Mouse (Mus musculus) forebrain, embryonic 13.5 days (tissue): ENCODE data around the gene Cryzl1. TPM values are rescaled to one million over a fixed set of nuclear protein-coding genes. Genes with fewer than 3 reads are reported as not detected.
A peak's percentile ranks its signal among the peaks of the same experiment; 100 is the strongest.
"Not testable (repeated sequence)": the region's sequence is repeated elsewhere in the genome, so short reads cannot be mapped to it uniquely, and the experiment has no call there.

Source experiments
- ATAC-seq: fragments of 200-750 bp; cut with Nextera tagmentation; 2 replicates; pipeline ENCODE4 v1.8.0; 2017
- H3K27ac ChIP-seq: fragments of 300-500 bp; sonication (generic); 2 replicates; pipeline ENCODE4 v1.5.1; 2015; ENCODE audit warnings: inconsistent platforms, mild to moderate bottlenecking, moderate library complexity
- H3K27me3 ChIP-seq: fragments of 300-500 bp; sonication (generic); 2 replicates; pipeline ENCODE4 v1.6.1; 2015; ENCODE audit warnings: mild to moderate bottlenecking, inconsistent platforms
- H3K36me3 ChIP-seq: fragments of 300-500 bp; sonication (generic); 2 replicates; pipeline ENCODE4 v1.6.1; 2015; ENCODE audit warnings: mild to moderate bottlenecking, inconsistent platforms; ENCODE audit not compliant: poor library complexity, severe bottlenecking
- H3K4me1 ChIP-seq: fragments of 300-500 bp; sonication (generic); 2 replicates; pipeline ENCODE4 v1.6.1; 2015; ENCODE audit warnings: inconsistent platforms
- H3K4me2 ChIP-seq: fragments of 300-500 bp; sonication (generic); 2 replicates; pipeline ENCODE4 v1.6.1; 2015; ENCODE audit warnings: inconsistent platforms, mild to moderate bottlenecking, moderate library complexity
- H3K4me3 ChIP-seq: fragments of 300-500 bp; sonication (generic); 2 replicates; pipeline ENCODE4 v1.5.1; 2015; ENCODE audit warnings: mild to moderate bottlenecking, inconsistent platforms
- H3K9ac ChIP-seq: fragments of 300-500 bp; sonication (generic); 2 replicates; pipeline ENCODE4 v1.6.1; 2015; ENCODE audit warnings: mild to moderate bottlenecking, inconsistent platforms
- H3K9me3 ChIP-seq: fragments of 300-500 bp; sonication (generic); replicated peaks from 2 replicates; pipeline ENCODE4 v1.6.1; 2016; ENCODE audit warnings: inconsistent platforms
- WGBS: fragments of 180-500 bp; shearing (Covaris S2); methylation state at CpG from one replicate; pipeline ENCODE4 v1.1.7; 2015; 5-methylcytosine and 5-hydroxymethylcytosine counted together
- polyA plus RNA-seq: library from polyadenylated mRNA; unstranded; fragments of >200 nt; fragmentation: Nextera tagmentation; extraction: Ambion mirVana; gene quantifications from 2 replicates; pipeline ENCODE4 v1.2.1, GENCODE M21; 2015

The Cryzl1 gene
- polyA plus RNA-seq, 1 experiment from 2014 or later, result 98.0 TPM

DNA sequence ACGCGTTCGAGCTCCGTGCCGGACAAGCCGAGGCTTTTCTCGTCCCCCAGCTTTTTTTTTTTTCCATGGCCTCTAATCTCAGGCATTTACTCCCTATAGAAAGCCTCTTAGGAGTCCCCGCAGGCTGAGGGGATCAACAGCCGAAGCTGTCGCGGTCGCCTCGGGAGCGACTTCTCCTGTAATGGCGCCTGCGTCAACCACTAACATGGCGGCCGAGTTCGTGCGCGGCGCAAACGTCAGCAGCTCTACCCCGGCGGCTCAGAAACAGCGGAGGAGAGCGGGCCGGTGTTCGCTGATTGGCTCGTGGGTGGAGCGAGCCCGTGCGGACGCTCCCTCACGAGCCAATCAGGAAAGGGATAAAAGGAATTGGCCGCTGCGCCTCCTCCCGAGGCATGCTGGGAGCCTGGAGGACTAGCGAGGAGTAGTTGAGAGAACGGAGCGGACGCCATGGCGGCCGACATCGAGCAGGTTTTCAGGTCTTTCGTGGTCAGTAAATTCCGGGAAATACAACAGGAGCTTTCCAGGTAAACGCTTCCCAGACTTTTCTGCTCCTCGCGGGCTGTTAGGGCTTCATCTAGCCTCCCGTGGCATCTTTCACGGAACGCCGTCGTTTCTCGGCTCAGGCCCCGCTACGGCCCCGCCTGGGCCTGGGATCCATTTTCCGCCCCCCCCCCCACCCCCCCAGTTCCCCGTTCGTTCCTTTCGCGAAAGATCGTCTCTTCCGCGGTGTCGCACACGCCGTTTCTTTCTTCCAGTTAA lies 81.1 kb downstream of the Cryzl1 start, which contains the start of gene Son:
TSS of gene Son (plus strand) at position 46 of the 759 bp plus-strand sequence.
- Histone ChIP-seq H3K27me3 (no peaks in the 10 kb centered on the region), H3K4me1 (peaks cover 36% of the 10 kb centered on the region), H3K9me3 (no peaks in the 10 kb centered on the region), H3K9ac (peak within 1 kb of the TSS; percentile 89), H3K27ac (peak within 1 kb of the TSS; percentile 98), H3K36me3 (peaks cover 23% of the 10 kb centered on the region), H3K4me3 (peak within 1 kb of the TSS; percentile 80), H3K4me2 (peak within 1 kb of the TSS; percentile 95)
- WGBS, result under 1% methylated on average over 68 of the region's 70 CpGs
- ATAC-seq, result peak; percentile 98

DNA sequence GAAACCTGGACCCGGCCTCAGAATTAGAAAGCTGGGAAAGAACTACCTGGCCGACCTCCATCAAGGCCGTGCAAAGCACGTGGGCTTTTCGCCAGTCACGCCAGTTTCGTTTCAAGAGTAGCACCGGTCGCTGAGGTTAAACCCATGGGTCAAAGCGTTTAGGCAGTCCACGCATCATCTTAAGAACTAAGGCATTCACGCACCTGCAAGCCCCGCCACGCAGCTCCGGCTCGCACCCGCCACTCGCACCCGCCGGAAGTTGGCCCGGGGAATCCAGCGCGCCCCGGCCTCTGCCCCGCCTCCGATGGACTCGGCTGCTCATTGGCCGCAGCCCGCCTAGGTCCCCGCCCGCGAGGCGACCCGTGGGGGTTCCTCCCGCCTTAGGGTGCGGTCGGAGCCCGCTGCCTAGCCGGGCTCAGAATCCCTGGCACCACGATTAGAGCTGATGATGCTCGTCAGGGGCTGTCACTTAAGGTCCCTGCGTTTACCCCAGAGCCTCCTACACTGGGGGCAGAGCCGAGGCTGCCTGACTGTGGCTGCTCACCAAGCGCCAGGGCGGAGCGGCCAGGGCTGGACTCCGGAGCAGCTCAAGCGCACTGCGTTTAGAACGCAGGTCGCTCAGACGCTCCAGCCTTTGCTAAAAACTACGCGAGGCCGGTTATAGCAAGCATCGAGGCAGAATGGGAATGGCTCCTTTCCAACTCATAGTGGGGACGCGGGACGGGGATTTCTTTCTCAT lies 81.9 kb downstream of the Cryzl1 start, which contains the start of gene Gart:
TSS of gene Gart (minus strand) at position 272 of the 739 bp plus-strand sequence.
- Histone ChIP-seq H3K36me3 (peaks cover 23% of the 10 kb centered on the region), H3K4me3 (peak within 1 kb of the TSS; percentile 80), H3K27ac (peak within 1 kb of the TSS; percentile 98), H3K9me3 (no peaks in the 10 kb centered on the region), H3K9ac (peak within 1 kb of the TSS; percentile 89), H3K27me3 (no peaks in the 10 kb centered on the region), H3K4me1 (peaks cover 29% of the 10 kb centered on the region), H3K4me2 (peak within 1 kb of the TSS; percentile 95)
- WGBS, result under 1% methylated on average over 58 of the region's 59 CpGs
- ATAC-seq, result peak; percentile 86

DNA sequence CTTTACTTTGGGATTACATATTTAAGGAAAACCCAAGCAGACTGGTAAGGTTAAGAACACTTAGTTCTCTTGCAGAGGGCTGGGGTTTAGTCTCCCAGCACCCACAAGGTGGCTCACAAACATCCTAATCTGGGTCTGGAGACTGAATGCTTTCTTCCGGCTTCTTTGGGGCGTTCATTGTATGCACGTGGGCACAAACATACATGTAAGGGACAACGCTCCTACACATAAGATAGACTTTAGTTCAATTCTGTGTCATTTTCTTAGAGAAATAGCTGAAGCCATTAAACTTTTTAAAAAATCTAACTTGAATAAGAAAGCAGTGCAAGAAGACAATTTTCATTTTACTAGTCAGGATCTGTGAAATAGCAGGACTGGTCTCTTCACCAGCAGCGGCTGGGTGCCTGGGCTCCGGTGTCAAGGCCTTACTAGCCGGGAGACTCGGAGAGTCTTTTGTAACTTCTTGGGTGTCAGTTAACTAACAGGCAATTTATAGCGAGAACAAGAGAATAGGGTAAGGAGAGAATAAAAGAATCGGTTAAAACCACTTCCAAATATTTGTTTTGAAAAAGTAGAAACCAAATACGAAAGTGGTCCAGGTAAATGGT lies 82.7 kb downstream of the Cryzl1 start:
- peak overlapping the region; percentile 95 for H3K4me2 ChIP-seq
- no peaks in the 10 kb centered on the region for H3K9me3 ChIP-seq
- H3K27ac ChIP-seq, result peak overlapping the region; percentile 98; the same call in 1 of the 2 replicates
- ATAC-seq, result no peak
- peaks cover 27% of the 10 kb centered on the region for H3K4me1 ChIP-seq
- WGBS, result under 1% methylated on average over 11 of the region's 11 CpGs
- H3K27me3 ChIP-seq, result no peaks in the 10 kb centered on the region
- H3K9ac ChIP-seq, result peak overlapping the region; percentile 89
- peaks cover 26% of the 10 kb centered on the region for H3K36me3 ChIP-seq
- H3K4me3 ChIP-seq, result peak overlapping the region; percentile 80

DNA sequence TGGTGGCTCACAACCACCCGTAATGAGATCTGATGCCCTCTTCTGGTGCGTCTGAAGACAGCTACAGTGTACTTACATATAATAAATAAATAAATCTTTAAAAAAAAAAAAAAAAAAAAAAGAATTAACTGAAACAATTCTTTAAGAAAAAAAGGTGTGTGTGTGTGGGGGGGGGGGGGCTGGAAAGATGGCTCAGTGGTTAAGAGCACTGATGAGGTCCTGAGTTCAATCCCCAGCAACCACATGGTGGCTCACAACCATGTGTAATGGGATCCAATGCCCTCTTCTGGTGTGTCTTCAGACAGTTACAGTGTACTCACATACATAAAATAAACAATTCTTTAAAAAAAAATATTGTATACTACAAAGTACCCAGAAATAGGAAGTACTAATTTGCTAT lies 83.4 kb downstream of the Cryzl1 start:
- Histone ChIP-seq H3K4me1 (peaks cover 23% of the 10 kb centered on the region), H3K36me3 (peaks cover 29% of the 10 kb centered on the region)
- not testable (repeated sequence) for ATAC-seq, H3K4me2 ChIP-seq, H3K9me3 ChIP-seq, H3K4me3 ChIP-seq, H3K27ac ChIP-seq, H3K9ac ChIP-seq, H3K27me3 ChIP-seq
- WGBS, result 56% methylated on average over 1 of the region's 2 CpGs

DNA sequence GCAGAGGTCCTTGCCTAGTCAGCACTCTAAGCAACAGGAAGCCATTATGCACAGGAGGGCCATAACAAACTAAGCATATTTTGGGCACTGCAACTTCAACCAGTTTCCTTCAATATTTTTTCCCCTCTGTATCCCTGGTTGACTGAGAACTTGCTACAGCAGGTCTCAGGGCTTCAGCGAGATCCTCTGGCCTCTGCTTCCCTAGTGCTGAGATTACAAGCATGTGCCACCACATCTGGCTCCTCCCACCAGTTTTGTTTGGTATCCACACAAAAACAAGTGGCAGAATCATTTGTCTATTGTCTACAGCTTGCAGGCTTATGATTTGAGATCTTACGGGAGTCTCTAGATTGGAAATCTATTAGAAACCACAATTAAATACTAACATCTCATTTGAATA lies 83.9 kb downstream of the Cryzl1 start:
- WGBS, result 79% methylated on average over 2 of the region's 2 CpGs
- H3K4me2 ChIP-seq, result no peak overlapping the region

DNA sequence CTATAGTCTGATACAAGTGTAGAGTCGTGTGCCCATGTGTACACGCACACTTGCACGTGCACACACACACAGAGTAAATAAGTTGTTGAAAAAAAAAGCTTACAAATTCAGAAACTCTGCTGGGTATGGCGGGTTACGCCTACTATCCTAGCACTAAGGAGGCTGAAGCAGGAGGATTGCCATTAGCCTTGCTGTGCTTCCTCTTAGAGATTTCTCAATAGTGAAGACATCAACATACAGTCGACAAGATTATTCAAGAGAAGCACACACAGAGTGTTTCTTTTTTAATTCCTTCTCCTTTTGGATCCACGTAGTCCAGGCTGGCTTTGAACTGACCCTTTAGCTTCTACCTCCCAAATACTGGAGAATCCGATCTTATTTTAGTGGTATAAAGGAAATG lies 88.6 kb downstream of the Cryzl1 start:
- no peak for ATAC-seq
- Histone ChIP-seq H3K9ac (no peak overlapping the region), H3K9me3 (no peaks in the 10 kb centered on the region), H3K27ac (no peak overlapping the region), H3K4me1 (0 out of 2 replicates have a peak, but pooled peaks cover 5% of the 10 kb centered on the region), H3K4me3 (no peak overlapping the region), H3K27me3 (no peaks in the 10 kb centered on the region), H3K4me2 (no peak overlapping the region), H3K36me3 (peaks cover 81% of the 10 kb centered on the region)
- 95% methylated on average over 8 of the region's 8 CpGs for WGBS

More for the DNA sequence above, 83.9 kb downstream of the Cryzl1 start:
- H3K36me3 ChIP-seq, result peaks cover 34% of the 10 kb centered on the region
- peaks cover 19% of the 10 kb centered on the region for H3K4me1 ChIP-seq
- no peak for ATAC-seq
- H3K27ac ChIP-seq, result no peak overlapping the region
- H3K9me3 ChIP-seq, result no peaks in the 10 kb centered on the region
- no peaks in the 10 kb centered on the region for H3K27me3 ChIP-seq
- H3K9ac ChIP-seq, result no peak overlapping the region
- H3K4me3 ChIP-seq, result no peak overlapping the region

DNA sequence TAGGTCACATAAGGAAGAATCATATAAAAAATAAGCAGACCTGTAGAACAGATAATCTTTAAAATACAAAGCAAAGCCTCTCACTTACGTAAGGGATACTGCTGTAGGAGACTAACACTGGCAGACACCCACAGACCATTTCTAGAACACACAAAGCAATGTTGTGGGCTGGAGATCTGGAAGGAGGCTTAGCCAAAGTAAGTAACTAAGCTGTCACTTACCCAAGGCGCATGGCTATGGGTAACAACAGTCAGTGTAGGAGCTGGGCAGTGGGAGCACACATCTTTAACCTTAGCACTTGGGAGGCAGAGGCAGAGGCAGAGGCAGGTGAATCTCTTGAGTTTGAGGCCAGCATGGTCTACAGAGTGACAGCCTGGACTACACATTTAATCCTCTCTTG lies 89.1 kb downstream of the Cryzl1 start:
- no peak overlapping the region for H3K4me2 ChIP-seq

More for the DNA sequence above, 89.1 kb downstream of the Cryzl1 start:
- Histone ChIP-seq H3K36me3 (peaks cover 85% of the 10 kb centered on the region), H3K27ac (no peak overlapping the region), H3K4me1 (0 out of 2 replicates have a peak, but pooled peaks cover under 1% of the 10 kb centered on the region), H3K4me3 (no peak overlapping the region), H3K9me3 (no peaks in the 10 kb centered on the region), H3K27me3 (no peaks in the 10 kb centered on the region), H3K9ac (no peak overlapping the region)
- WGBS, result 94% methylated on average over 2 of the region's 2 CpGs
- ATAC-seq, result no peak

Other genes with a start within 250 kb of the Cryzl1 start
- gene Ifnar1, start 243.7 kb downstream of the Cryzl1 start, polyA plus RNA-seq, result 45.9 and 47.4 TPM in 2 replicates
- 44.9 and 63.0 TPM in 2 replicates for gene Ifngr2, start 181.9 kb downstream of the Cryzl1 start, polyA plus RNA-seq
- 49.9 and 55.6 TPM in 2 replicates for gene Tmem50b, start 131.2 kb downstream of the Cryzl1 start, polyA plus RNA-seq
- 7.4 and 7.9 TPM in 2 replicates for gene Dnajc28, start 109.9 kb downstream of the Cryzl1 start, polyA plus RNA-seq
- gene Gart, start 82.0 kb downstream of the Cryzl1 start, polyA plus RNA-seq, result 95.7 and 96.4 TPM in 2 replicates
- gene Son, start 81.5 kb downstream of the Cryzl1 start, polyA plus RNA-seq, result 151 and 154 TPM in 2 replicates
- 23.6 and 24.9 TPM in 2 replicates for gene Donson, start 40.2 kb downstream of the Cryzl1 start, polyA plus RNA-seq
- gene Itsn1, start 306 bp upstream of the Cryzl1 start, polyA plus RNA-seq, result 50.8 and 53.3 TPM in 2 replicates